Mouse (Mus musculus) cerebellum, adult 2 months (tissue): Measurements from ENCODE around the gene Cyp2j13.

ENCODE experiments used
- CTCF ChIP-seq: fragments of 200-500 bp; IDR thresholded peaks from 2 replicates; pipeline ENCODE4 v1.5.1; 2011; ENCODE audit warnings: low read depth, mild to moderate bottlenecking, control low read depth, low read length, moderate library complexity, borderline replicate concordance; ENCODE audit not compliant: insufficient read depth
- POLR2A ChIP-seq: fragments of 200-500 bp; IDR thresholded peaks from 2 replicates; pipeline ENCODE4 v1.6.1; 2011; ENCODE audit warnings: low read length, control low read depth, borderline replicate concordance; ENCODE audit not compliant: insufficient read depth

- no peak for TF ChIP-seq CTCF
- TF ChIP-seq POLR2A = no peak
These were observed 962 bp upstream of the Cyp2j13 start for GRCm38 (mm10) chr4:96078308-96078707.
